Mouse (Mus musculus) heart, adult 8-10 months (tissue): ENCODE results near the gene Urah. TPM values are rescaled to one million over a fixed set of nuclear protein-coding genes. Genes with fewer than 3 reads are reported as not detected.

ENCODE experiments used
- DNase-seq: peaks from one replicate; pipeline ENCODE4 v3.0.0; 2022; ENCODE audit warnings: low spot score
- total RNA-seq, 4 experiments: library from RNA; stranded (reverse); gene quantifications; 2 replicates each; pipeline ENCODE4 v1.2.4; 2022

Urah gene
- total RNA-seq, 4 experiments from 2014 or later = 0.79 to 3.2 (median 1.4) TPM

DNA sequence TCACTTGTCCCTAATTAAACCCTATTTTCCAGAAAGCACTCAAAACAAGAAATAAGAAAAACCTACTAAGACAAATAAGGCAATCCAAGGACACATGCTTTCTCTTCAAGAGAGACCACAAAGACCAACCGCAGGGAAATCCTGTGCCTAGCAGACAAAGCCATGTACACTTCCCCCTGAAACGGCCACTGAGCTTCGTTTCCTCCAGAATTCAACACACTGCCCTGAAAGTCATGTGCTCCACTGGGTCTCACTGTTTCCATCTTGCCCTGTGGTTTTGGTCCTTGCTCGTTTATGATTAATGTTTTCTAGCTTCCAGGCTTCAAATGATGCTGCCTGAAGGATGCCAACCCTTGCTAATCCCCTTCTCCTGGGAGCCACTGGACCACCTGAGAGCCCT, 39.4 kb downstream of the Urah start:
- DNase-seq = no peak

DNA sequence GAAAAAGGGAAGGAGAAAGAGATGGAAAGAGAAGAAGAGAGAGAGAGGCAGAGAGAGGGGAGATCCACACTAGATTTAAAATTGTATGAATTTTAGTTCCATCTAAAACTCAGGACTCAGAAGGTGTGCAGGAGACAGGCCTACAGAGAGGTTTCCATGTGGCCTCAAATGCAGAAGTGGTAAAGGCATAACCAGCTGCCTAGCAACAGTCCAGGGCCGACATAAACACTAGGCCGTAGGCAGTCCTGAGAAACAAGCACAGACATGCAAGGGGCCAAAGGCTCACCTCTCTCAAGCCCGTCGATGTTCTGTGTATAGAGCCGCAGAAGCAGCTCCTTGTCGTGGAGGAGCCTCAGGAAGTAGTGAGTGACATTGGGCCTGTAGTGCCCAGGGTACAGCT, 42.5 kb downstream of the Urah start:
- no peak for DNase-seq

DNA sequence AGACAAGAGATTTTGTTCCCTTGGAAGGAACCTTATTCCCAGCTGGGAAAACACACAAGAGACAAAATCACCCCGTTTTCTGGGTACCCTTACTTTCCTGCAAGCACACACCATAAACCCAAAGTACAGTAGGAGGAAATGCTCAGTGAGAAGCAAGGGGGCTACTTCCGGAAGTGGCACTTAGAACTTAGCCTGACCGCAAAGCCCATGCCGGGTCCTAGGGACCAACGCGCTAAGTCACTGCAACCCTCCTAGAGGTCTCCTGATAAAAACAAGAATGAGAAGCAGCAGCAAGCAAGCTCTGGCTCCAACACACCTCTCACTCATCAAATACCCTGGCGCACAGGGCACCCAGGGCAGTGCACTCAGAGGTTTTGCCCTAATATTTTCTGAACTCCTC, 44.5 kb downstream of the Urah start:
- DNase-seq = no peak

DNA sequence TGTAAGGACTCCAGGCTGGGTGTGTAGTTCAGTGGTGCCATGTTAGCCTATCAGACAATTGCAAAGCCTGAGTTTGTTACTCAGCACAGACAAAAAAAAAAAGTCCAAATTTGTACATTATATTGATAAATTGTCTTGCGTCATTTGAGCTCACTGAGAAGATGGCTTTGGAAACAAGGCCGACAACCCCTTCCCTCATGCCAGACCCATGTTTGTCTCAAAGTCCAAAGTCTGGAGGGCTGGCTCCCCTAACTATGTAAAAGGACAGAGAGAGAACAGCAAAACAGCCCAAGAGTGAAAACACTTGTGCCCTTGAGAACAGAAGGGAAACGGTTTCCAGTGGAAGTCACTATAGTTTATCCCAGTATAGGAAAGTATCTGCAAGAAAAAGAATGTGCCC, 45.6 kb downstream of the Urah start:
- DNase-seq = no peak

DNA sequence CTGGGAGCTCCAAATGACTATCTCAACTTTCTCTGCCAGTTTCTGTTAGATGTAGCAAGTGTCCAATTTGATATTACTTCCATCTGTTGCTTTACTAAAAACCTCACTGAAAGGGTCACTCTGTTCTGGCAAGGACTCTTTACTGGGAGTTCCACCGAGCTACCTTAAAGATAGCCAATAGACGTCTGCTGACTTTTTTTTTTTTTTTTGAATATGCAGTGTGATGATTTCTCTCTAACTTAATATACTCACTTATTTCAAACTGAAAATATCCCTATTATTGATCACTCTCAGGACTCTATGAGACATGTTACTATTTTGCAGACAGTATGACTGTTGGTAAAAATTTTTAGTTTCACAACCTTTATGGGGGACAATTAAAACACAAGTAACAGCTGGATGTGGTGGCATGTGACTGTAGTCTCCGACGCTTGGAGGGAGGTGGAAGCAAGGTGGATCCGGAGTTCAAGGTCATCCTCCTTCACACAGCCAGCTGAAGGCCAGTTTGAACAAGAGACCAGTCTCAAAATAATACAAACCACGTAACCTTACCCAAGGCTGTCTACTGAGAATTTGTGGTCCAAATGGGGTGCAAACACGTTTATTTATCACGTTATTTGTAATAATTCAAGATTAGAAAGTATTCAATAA, 46.2 kb downstream of the Urah start:
- no peak for DNase-seq

DNA sequence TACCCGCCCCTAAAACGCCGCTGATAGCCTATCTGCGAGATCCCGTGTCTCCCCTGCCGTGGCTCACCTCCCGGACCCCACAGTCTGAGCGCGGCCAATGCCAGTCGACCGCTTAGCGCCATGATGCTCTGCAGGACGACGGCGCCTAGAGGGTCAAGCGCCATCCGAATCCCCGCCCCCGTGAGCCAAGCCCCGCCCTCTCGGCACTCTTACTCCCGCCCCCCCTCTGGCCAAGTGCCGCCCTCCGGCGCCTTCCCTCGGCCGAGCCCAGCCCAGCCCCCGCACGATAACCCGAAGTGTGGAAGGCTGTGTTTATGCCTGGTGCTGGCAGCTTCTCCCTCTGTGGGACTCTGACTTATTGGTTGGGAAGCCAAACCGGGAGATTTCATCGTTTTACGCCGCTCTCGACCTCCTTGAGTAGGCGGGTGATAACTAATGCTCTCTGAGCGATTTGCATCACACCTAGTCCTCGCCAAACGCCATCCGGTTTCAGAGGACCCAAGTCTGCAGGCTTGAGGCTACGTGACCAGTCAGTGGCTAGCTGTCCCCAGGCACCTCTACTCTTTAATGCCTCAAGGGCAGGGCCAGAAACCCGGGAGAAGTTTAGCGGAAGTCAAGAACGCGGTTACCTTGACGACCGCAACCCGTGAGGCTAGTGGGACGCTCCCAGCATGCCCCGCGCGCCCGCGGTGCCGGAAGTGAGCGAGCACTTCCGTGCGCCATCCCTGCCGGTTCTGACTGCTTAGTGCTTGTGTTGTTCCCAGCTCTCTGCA, 47.1 kb downstream of the Urah start, which contains the start of the genes Psmd13 and Sirt3:
Psmd13 (plus strand) TSS at position 273 of the 773 bp plus-strand sequence.
Sirt3 (minus strand) TSS at position 614 of the 773 bp plus-strand sequence.
- peak; percentile 93 for DNase-seq

DNA sequence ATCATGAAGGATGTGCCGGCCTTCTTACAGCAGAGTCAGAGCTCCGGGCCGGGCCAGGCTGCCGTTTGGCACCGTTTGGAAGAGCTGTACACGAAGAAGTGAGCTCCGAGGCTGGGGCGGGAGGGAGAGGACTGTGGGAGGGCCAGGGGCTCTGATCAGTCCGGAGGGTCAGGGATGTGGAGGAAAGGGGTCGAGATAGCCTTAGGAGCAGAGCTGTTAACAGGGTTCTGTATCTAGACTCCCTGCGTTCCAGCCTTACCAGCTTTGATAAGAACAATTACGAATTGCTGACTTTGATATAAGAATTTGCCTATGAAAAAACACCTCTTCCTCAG, 47.6 kb downstream of the Urah start:
- no peak for DNase-seq

Other genes with a start within 250 kb of the Urah start
- gene Olfr46, start 233.7 kb upstream of the Urah start, total RNA-seq = not detected
- not detected for gene Olfr61, start 206.0 kb upstream of the Urah start, total RNA-seq
- not detected for gene Olfr53, start 188.6 kb upstream of the Urah start, total RNA-seq
- not detected for gene Olfr539, start 175.1 kb upstream of the Urah start, total RNA-seq
- not detected for gene Olfr45, start 153.1 kb upstream of the Urah start, total RNA-seq
- not detected for gene Olfr541, start 137.8 kb upstream of the Urah start, total RNA-seq
- 1 to 10 TPM; 3.0 to 9.8 (median 4.0) TPM for gene Cyp2e1, start 71.3 kb upstream of the Urah start, total RNA-seq
- gene Syce1, start 47.2 kb upstream of the Urah start, total RNA-seq = under 1 TPM in 1 of 4 experiments, not detected in 3; 0.28 TPM
- gene Zfp941, start 12.8 kb upstream of the Urah start, total RNA-seq = under 1 TPM; 0.06 to 0.53 (median 0.30) TPM
- 10 to 100 TPM; 26.3 to 49.2 (median 37.1) TPM for gene Scgb1c1, start 10.5 kb downstream of the Urah start, total RNA-seq
- not detected for gene Odf3, start 12.8 kb downstream of the Urah start, total RNA-seq
- gene Gm45785, start 21.3 kb downstream of the Urah start, total RNA-seq = not detected
- gene Ric8a, start 21.9 kb downstream of the Urah start, total RNA-seq = 10 to 100 TPM; 22.3 to 24.4 (median 23.3) TPM
- gene Bet1l, start 22.6 kb downstream of the Urah start, total RNA-seq = 10 to 100 TPM in 1 of 4 experiments, 1 to 10 TPM in 3; 7.9 to 11.8 (median 8.8) TPM
- gene Psmd13, start 47.0 kb downstream of the Urah start, total RNA-seq = 10 to 100 TPM; 80.4 to 85.4 (median 84.0) TPM
- gene Sirt3, start 47.3 kb downstream of the Urah start, total RNA-seq = 10 to 100 TPM; 67.8 to 72.6 (median 69.6) TPM
- gene Cox8b, start 65.4 kb downstream of the Urah start, total RNA-seq = 1,000 to 10,000 TPM; 2,926 to 3,503 (median 3,138) TPM
- gene Nlrp6, start 85.9 kb downstream of the Urah start, total RNA-seq = not detected
- 1 to 10 TPM; 3.8 to 5.3 (median 4.3) TPM for gene Pgghg, start 106.4 kb downstream of the Urah start, total RNA-seq
- gene Ifitm5, start 115.3 kb downstream of the Urah start, total RNA-seq = under 1 TPM in 3 of 4 experiments, not detected in 1; 0.35 to 0.72 (median 0.37) TPM
- gene Gm45717, start 120.9 kb downstream of the Urah start, total RNA-seq = not detected
- 100 to 1,000 TPM in 1 of 4 experiments, 10 to 100 TPM in 3; 86.2 to 101 (median 90.3) TPM for gene Ifitm2, start 121.0 kb downstream of the Urah start, total RNA-seq
- 1 to 10 TPM; 1.6 to 6.3 (median 5.0) TPM for gene Ifitm1, start 132.2 kb downstream of the Urah start, total RNA-seq
- gene Ifitm3, start 175.8 kb downstream of the Urah start, total RNA-seq = 100 to 1,000 TPM in 1 of 4 experiments, 10 to 100 TPM in 3; 83.5 to 104 (median 88.4) TPM
- 1 to 10 TPM in 1 of 4 experiments, not detected in 3; 4.9 TPM for gene Ifitm6, start 182.9 kb downstream of the Urah start, total RNA-seq
- gene Gm17387, start 194.1 kb downstream of the Urah start, total RNA-seq = not detected
- gene B4galnt4, start 226.1 kb downstream of the Urah start, total RNA-seq = not detected
- under 1 TPM; 0.19 to 0.35 (median 0.27) TPM for gene Pkp3, start 243.2 kb downstream of the Urah start, total RNA-seq